Mouse (Mus musculus): ENCODE measurements around the gene Ttc13.
A peak's percentile ranks its signal among the peaks of the same experiment; 100 is the strongest.

The Ttc13 gene

GRCm38 (mm10) chr8:124721862-124722515 is at the start of gene Ttc13, which contains the start of gene Arv1:
TSS of gene Ttc13 (minus strand) at chr8:124721983.
TSS of gene Arv1 (plus strand) at chr8:124722139.
- peak; percentile 93 to 96 for DNase-seq (ENCODE audit: low spot score in 2 of 2)

DNA sequence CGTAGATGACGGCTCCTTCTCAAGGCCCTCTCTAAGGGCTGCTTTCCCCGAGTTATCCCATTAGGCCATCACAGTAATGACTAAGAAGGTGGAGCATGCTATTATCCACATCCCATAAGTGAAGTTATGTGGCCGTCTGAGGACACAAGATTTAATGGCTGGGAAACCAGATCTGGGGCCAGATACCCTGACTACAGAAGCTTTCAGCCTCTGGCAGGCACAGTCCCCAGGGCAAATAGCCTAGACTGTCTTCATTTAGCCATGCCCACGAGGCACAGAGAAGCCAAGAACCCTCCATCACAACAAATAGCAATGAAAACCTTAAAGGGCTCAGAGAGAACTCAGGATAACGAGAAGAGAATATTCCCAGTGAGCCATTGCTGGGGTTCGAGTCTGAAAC is 41.3 kb upstream of the Ttc13 start:
- DNase-seq (ENCODE audit: low spot score in 2 of 2) = no peak

GRCm38 (mm10) chr8:124758544-124758943 is 36.8 kb upstream of the Ttc13 start:
- no peak for DNase-seq (ENCODE audit: low spot score in 2 of 2)

- no peak for DNase-seq (ENCODE audit: low spot score in 2 of 2)
These were observed 34.8 kb upstream of the Ttc13 start for GRCm38 (mm10) chr8:124756601-124757000.

DNA sequence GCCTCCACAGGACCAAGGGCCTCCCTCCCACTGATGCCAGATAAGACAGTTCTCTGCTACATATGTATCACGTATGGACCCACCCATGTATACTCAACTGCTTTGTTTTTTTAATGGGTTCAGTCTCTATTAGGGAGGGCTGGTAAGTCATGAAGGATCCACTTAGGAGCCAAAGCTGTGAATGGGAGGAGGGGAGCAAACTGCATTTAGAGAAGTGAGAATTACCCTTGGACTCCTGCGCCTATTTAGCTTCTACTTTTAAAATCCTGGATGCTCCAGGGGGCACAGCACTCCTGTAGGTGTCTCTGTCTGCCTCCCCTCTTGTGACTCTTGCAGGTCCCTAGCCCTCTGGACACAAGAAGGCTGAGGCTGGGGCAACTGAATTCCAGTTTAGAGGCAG is 34.4 kb upstream of the Ttc13 start:
- DNase-seq (ENCODE audit: low spot score in 2 of 2) = no peak

GRCm38 (mm10) chr8:124755481-124755880 is 33.7 kb upstream of the Ttc13 start:
- no peak for DNase-seq (ENCODE audit: low spot score in 2 of 2)

DNA sequence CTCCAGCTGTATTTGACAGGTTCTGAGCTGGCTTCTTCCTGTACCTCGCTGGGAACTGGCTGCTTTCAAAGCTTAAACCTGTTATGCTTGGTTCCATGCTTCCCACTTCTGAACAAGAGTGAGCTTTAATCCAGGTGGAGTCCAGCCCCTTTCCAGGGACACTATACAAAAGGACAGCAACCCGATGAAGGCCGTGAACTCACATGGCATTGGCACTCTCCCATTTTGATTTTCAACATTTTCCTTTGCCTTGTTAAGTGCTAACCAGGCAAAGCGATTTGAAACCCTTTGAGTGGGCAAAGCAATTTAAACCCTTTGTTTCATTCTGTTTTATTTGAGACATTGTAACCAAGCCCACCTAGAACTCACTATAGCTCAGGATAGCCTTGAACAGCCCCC is 33.0 kb upstream of the Ttc13 start:
- no peak for DNase-seq (ENCODE audit: low spot score in 2 of 2)

DNA sequence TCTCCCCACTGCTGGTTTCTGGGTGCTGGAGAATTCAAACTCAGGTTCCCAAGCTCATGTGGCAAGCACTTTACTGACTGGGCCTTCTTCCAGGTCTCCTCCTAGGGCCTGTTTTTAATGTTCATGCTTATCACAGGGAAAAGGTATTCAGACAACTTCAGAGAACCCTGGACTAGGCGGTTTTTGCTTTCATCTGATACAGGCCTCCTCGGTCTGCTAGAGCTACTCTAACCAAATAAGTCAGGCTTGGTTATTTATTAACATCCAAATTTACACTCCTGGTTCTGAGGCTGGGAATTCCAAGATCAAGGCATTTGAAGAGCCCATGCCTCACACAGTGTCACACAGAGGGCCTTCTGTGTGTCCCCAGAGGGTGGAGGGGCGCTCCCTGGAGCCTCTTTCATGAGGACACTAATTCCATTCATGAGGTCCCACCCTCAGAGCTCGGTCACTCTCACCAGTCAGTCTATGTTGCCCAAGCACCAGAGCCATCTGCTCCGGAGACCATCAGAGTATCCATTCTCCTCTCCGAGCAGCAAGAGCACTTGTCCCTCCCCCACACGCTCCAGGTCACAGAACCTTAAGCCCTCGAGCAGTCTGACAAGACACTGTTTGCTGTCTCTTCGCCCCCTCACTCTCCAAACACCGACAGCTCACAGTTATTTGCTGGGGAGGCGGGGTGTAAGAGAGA is 32.5 kb upstream of the Ttc13 start:
- DNase-seq (ENCODE audit: low spot score in 2 of 2) = peak in 1 of 2 experiments; percentile 18

DNA sequence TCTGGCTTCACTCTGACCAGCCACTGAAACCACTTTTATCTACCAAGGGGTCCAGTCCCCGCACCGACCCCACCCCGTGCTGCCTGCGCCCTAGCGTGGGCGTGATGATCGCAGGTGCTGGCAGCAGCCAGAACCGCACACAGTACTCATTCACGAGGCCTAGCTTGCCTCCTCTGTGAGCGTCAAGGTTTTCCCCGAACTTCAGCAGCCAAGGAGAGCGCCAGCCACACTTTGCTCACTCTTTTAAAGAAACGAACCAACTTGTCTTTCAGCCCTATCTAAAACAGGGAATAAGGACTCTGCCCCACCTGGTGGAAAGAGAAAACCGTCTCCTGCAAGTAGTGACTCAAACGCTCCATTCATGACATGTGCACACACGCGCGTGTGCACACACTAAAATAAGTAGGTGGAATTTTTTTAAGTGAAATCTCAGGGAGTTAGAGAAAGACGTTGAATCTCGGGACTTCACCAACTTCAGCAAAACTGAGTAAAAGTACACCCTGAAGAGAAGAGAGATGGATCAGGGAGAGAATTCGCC is 30.6 kb upstream of the Ttc13 start:
- no peak for DNase-seq (ENCODE audit: low spot score in 2 of 2)

- DNase-seq (ENCODE audit: low spot score in 2 of 2) = no peak
These were observed 30.0 kb upstream of the Ttc13 start, which contains the start of gene Fam89a for GRCm38 (mm10) chr8:124751709-124752173. TSS of gene Fam89a (minus strand) at chr8:124751832.

GRCm38 (mm10) chr8:124751191-124751590 is 29.4 kb upstream of the Ttc13 start:
- DNase-seq (ENCODE audit: low spot score in 2 of 2) = no peak

DNA sequence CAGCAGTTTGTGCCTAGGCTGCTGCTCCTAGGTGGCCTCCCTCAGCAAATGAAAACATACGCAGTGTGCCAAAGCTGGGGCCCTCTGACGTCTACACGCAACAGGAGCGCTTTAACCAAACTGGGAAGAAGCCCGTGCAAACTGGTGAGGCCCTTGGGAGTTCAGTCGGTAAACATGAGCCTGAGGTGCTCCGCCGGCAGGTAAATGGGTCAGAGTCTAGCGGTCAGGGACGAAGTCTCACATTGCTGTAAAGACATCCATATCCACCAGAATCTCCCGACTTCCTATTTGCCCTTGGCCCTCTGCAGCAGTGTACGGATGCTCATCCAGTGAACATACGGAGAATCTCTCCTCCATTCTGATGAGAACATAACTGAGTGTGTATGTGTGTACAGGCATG is 24.9 kb upstream of the Ttc13 start:
- no peak for DNase-seq (ENCODE audit: low spot score in 2 of 2)

DNA sequence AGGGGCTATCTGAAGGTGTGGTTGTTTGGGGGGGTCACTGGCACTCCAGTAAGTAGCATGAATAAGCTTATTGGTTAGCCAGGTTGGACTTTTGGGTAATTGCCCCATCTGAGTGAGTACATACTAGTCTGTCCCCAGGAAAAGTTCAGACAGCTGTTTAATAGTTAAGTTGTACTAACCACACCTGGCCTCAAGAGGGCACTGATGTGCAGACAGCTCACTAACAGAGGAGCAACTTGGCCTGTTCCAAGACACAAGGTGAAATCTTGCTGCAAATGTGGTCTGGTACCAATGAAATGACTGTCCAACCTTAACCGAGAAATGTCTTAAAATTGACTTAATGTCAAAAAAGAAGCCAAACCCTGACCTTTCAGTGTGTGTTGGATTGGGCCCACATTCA is 17.5 kb upstream of the Ttc13 start:
- DNase-seq (ENCODE audit: low spot score in 2 of 2) = peak in 1 of 2 experiments; percentile 31

GRCm38 (mm10) chr8:124735371-124735911 is 13.7 kb upstream of the Ttc13 start:
- no peak for DNase-seq (ENCODE audit: low spot score in 2 of 2)

GRCm38 (mm10) chr8:124732828-124733227 is 11.0 kb upstream of the Ttc13 start:
- no peak for DNase-seq (ENCODE audit: low spot score in 2 of 2)

- no peak for DNase-seq (ENCODE audit: low spot score in 2 of 2)
These were observed 2.5 kb upstream of the Ttc13 start for GRCm38 (mm10) chr8:124724301-124724700.

- DNase-seq (ENCODE audit: low spot score in 2 of 2) = peak in 1 of 2 experiments; percentile 10
These were observed 583 bp downstream of the Ttc13 start for GRCm38 (mm10) chr8:124720938-124721861.

DNA sequence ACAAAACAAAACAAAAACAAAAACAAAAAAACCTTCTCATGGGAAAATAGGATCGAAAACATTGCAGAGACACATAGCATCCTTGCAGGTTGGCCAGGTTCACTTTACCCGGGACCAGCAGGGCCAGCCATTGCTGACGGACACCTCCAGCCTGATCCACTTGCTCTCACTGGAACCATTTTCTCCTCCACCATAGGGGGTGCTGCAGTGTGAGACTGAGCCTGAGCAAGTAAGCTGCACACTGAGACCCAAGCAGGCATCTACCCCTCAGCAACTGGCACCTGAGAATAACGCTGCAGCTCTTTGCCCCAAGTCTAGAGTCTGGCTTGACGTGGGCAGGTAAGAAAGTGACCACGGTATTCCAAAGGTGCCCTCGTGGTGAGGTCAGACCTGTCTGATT is 1.6 kb downstream of the Ttc13 start:
- no peak for DNase-seq (ENCODE audit: low spot score in 2 of 2)

GRCm38 (mm10) chr8:124715736-124716135 is 6.0 kb downstream of the Ttc13 start:
- no peak for DNase-seq (ENCODE audit: low spot score in 2 of 2)

GRCm38 (mm10) chr8:124713207-124713606 is 8.6 kb downstream of the Ttc13 start:
- no peak for DNase-seq (ENCODE audit: low spot score in 2 of 2)

GRCm38 (mm10) chr8:124705823-124706222 is 16.0 kb downstream of the Ttc13 start:
- DNase-seq (ENCODE audit: low spot score in 2 of 2) = no peak

DNA sequence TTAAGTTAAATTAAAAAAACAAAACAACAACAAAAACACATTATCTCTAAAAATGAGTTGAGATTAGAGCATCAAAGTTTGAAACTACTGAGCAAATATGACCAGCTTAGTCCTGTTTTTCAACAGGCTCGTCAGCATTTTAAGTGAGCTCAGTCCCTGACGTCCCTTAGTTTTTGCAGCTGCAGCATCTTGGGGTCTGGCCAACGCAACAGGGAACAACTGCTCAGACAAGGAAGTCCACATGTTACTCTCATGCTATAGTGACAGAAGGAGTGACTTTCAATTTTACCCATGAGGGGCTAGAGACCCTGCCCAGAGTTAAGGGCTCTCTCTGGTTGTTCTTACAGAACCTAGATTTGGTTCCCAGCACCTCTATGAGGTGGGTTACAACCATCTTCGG is 17.4 kb downstream of the Ttc13 start:
- DNase-seq (ENCODE audit: low spot score in 2 of 2) = no peak

Data from right cerebral cortex, adult 2 months (tissue).